Mouse (Mus musculus) kidney, adult 2 months (tissue): Measurements from ENCODE around the gene Adgrl4.

Experiments used
- CTCF ChIP-seq: fragments of 200-500 bp; conservative IDR thresholded peaks from 2 replicates; pipeline ENCODE4 v1.5.1; 2011; ENCODE audit warnings: low read depth, mild to moderate bottlenecking, control low read depth, low read length, moderate library complexity, mixed read lengths; ENCODE audit not compliant: insufficient read depth, insufficient read length
- POLR2A ChIP-seq: fragments of 200-500 bp; IDR thresholded peaks from one replicate; pipeline ENCODE4 v1.6.1; 2011; ENCODE audit warnings: low read depth, low read length, control low read depth

DNA sequence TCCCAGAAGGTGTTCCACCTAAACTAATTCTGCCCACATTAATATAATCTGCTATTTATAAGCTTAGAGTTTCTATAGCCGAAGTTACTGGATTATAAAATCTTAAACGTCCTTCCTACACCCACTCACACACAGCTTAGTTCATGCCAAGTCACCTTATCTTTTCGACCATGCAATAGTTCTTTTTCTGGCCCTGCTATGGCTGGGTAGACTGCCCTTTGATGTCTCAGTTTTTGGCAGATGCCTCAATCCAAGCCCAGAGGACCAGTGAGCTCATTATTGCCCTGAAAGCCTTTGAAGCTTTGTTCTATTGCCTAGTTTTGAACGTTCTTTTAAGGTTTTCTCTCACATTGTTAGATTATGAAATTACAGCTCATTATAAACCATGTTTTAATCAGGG, 27.5 kb downstream of the Adgrl4 start:
- TF ChIP-seq CTCF = no peak
- no peak for TF ChIP-seq POLR2A
